Mouse (Mus musculus) embryonic fibroblast, embryonic 13.5 days (primary cell): ENCODE results near the gene Ift140.

Experiments
- CTCF ChIP-seq: IDR thresholded peaks from 2 replicates; pipeline ENCODE4 v1.5.1; 2011; ENCODE audit warnings: mild to moderate bottlenecking, control low read depth, low read length, moderate library complexity, borderline replicate concordance; ENCODE audit not compliant: insufficient read depth
- POLR2A ChIP-seq: IDR thresholded peaks from 2 replicates; pipeline ENCODE4 v1.6.1; 2011; ENCODE audit warnings: low read depth, mild to moderate bottlenecking, control low read depth, low read length, moderate library complexity

DNA sequence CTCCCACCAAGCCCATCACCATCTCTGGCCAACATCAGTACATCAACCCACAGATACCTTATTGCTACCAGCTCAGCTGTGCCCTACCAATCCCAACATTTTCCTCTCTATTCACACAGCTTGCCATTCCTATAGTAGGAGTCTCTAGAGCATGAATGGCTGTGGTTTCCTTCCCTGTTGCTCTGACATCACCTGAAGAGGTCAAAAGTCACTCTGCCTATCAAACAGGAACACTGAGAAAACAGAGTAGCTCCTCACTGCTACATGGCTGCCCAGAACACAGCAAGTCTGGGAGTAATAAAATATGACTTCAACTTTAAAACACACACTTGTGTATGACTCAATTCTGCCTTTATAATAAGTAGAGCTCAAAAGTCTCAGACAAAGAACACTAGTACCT, 8.4 kb upstream of the Ift140 start:
- TF ChIP-seq CTCF (no peak), POLR2A (no peak)
